Mouse (Mus musculus) splenic B cell, adult 2 months (primary cell): ENCODE data around the gene Cpa2.

ENCODE experiments used
- DNase-seq: peaks from one replicate; pipeline ENCODE4 v3.0.0-alpha.2; 2011; ENCODE audit warnings: low read depth, low spot score
- H3K27me3 ChIP-seq: 2 replicates; pipeline ENCODE4 v1.6.1; 2012; ENCODE audit warnings: mild to moderate bottlenecking, low read length, moderate library complexity, mixed read lengths; ENCODE audit not compliant: control insufficient read depth, poor library complexity, insufficient read depth, severe bottlenecking
- H3K36me3 ChIP-seq: 2 replicates; pipeline ENCODE4 v1.6.1; 2012; ENCODE audit warnings: mild to moderate bottlenecking, low read length, moderate library complexity, mixed read lengths; ENCODE audit not compliant: control insufficient read depth, poor library complexity, insufficient read depth, severe bottlenecking

Cpa2 gene

GRCm38 (mm10) chr6:30554621-30555170, 13.3 kb downstream of the Cpa2 start:
- Histone ChIP-seq H3K36me3 (no peaks in the 10 kb centered on the region), H3K27me3 (no peaks in the 10 kb centered on the region)
- DNase-seq = no peak

GRCm38 (mm10) chr6:30556080-30556479, 14.7 kb downstream of the Cpa2 start:
- no peak for DNase-seq
- Histone ChIP-seq H3K36me3 (no peaks in the 10 kb centered on the region), H3K27me3 (no peaks in the 10 kb centered on the region)

DNA sequence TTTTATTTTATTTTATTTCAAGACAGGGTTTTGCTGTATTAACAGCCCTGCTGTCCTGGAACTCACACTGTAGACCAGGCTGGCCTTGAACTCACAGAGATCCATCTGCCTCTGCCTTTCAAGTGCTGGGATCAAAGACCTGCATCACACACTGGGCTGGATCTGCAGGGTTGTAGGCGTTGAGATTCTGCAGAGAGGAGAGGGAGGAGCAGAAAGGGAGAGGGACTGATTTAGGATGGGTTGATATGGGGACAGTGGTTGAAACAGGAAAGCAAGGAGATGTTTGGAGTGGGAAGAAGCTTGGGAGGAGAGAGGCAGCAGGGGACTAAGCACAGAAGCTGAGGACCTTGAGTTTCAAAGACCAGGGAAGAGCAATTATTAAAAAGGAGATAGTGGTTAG, 18.3 kb downstream of the Cpa2 start:
- no peaks in the 10 kb centered on the region for H3K27me3 ChIP-seq
- no peaks in the 10 kb centered on the region for H3K36me3 ChIP-seq
- no peak for DNase-seq

DNA sequence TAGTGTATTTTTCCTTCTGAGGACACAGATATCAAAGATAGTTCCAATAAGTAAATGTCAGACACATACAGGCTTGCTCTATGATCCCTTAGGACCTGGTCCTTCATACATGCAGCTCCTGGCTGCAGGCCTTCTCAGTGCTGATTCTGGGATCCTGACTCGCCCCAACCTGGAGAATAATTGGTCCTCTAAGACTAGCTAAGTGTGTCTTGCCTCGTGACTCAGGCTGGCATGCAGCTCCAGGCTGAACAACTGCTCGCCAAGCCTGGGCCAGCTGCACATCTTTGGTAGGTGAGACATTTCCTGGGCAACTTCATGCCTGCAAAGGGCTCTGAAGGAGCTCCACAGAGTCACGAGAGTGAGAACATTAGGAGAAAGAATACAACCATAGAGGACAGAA, 20.8 kb downstream of the Cpa2 start:
- DNase-seq = no peak
- Histone ChIP-seq H3K27me3 (no peaks in the 10 kb centered on the region), H3K36me3 (no peaks in the 10 kb centered on the region)

GRCm38 (mm10) chr6:30563575-30563974, 22.2 kb downstream of the Cpa2 start:
- no peak for DNase-seq
- no peaks in the 10 kb centered on the region for H3K27me3 ChIP-seq
- no peaks in the 10 kb centered on the region for H3K36me3 ChIP-seq

DNA sequence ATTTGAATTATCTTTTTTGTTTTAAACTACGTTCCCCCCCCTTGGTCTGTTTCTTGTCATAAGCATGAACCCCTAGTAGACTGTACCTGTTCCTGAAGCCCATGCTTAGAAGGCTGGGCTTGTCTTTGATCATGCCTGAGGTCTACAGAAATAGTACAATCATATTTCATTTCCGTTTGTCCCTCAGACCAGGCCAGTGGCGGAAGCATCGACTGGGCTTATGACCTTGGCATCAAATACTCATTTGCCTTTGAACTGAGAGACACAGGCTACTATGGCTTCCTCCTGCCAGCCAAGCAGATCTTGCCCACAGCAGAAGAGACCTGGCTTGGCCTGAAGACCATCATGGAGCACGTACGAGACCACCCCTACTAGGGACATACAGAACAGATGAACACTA, 22.7 kb downstream of the Cpa2 start:
- no peak for DNase-seq
- Histone ChIP-seq H3K36me3 (no peaks in the 10 kb centered on the region), H3K27me3 (no peaks in the 10 kb centered on the region)

- H3K27me3 ChIP-seq = no peaks in the 10 kb centered on the region
- DNase-seq = no peak
- no peaks in the 10 kb centered on the region for H3K36me3 ChIP-seq
Observed at GRCm38 (mm10) chr6:30568069-30568468, 26.7 kb downstream of the Cpa2 start, which contains the start of gene Cpa4. Gene Cpa4 (plus strand): TSS chr6:30568369.

DNA sequence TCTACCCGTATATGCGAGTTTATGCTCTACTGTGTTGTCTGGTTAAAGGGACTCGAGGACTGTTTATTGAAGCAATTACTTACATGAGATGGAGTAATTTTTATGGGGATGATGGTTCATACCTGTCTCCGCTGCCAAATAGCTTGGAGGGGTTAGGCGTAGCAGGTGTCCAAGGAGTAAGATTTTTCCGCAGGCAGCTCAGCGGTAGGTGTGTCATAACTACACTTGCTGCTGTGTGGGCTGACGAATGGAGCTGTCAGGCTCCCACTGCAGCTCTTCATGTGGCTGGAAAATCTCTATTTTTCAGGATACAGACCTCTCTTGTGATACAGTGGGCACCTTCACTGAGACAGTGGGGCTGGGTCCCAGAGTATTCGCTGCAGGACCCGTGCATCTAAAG, 27.9 kb downstream of the Cpa2 start:
- no peaks in the 10 kb centered on the region for H3K36me3 ChIP-seq
- DNase-seq = no peak
- no peaks in the 10 kb centered on the region for H3K27me3 ChIP-seq

DNA sequence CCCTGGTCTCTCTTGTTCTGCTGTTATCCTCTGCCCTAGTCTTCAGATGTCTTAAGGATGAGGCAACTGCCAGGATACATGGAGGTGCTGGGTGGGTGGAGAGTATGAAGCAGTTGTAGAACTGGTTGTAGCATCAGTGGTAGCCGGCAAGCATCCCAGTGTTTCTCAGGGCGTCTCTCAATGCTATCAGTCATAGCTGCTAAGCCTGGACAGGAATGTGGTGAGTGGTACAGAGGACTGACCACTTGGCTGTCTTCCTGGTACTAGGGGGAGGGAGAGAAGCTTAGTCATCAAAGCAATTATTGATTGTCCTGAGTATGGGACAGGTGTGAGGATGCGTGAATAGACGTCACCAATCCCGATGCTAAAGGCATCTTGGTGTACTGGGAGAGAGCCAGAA, 28.6 kb downstream of the Cpa2 start:
- Histone ChIP-seq H3K36me3 (no peaks in the 10 kb centered on the region), H3K27me3 (no peaks in the 10 kb centered on the region)
- no peak for DNase-seq

- Histone ChIP-seq H3K27me3 (no peaks in the 10 kb centered on the region), H3K36me3 (no peaks in the 10 kb centered on the region)
- DNase-seq = no peak
Observed at GRCm38 (mm10) chr6:30572456-30573311, 31.3 kb downstream of the Cpa2 start.

GRCm38 (mm10) chr6:30573380-30573779, 32.0 kb downstream of the Cpa2 start:
- H3K27me3 ChIP-seq = no peaks in the 10 kb centered on the region
- H3K36me3 ChIP-seq = no peaks in the 10 kb centered on the region
- no peak for DNase-seq

DNA sequence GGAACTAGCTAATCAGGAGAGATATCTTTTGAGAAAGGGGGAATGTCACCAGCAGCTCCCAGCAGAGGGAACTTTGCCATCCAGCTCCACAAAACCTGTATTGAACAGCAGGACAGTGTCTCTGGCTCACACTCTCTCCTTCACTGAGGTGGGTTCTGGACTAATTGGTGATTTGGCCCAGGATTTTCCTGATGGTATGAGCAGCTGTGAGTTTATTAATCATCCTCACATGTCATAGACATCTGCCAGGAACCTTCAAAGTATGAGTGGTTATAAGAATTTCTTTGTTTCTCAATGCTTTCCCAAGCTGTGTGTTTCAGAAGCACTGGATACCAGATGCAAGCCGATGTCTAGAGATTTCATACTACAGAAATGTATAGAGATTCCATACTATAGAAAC, 33.6 kb downstream of the Cpa2 start:
- H3K36me3 ChIP-seq = no peaks in the 10 kb centered on the region
- H3K27me3 ChIP-seq = no peaks in the 10 kb centered on the region
- DNase-seq = no peak

DNA sequence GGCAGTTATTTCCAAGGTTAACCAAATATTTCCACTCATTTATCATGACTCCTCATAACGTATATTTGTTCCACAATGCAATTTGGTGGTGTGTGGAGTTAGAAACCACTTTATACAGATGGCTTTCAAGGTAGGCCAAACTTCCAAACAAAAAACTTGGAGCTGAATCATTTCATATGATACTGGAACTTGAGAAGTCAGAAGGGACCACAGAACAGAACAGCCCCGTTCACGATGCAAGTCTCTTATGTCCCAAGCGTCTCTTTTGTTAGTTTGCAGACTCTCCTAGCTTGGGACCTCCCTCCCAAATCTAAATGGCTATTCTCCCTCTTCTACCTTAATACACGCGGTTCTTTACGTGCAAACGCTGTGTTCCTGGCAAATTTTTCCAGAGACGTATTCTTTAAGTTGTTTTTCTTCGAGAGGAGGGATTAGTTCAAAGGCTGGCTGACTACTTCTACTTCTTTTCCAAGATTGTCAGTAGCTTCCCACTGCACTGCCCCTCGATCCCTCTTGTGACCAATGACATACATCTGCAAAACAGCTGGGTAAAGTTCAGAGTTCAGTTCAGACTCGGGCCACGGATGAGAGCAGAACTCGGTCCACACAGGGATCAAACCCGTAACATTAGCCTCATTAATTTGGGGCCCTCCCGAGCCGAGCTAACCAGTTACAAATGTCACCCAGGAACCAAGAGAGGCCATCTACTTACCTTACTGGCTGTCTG, 35.3 kb downstream of the Cpa2 start:
- no peaks in the 10 kb centered on the region for H3K36me3 ChIP-seq
- H3K27me3 ChIP-seq = no peaks in the 10 kb centered on the region
- DNase-seq = no peak

GRCm38 (mm10) chr6:30579961-30580840, 38.8 kb downstream of the Cpa2 start:
- no peaks in the 10 kb centered on the region for H3K36me3 ChIP-seq
- no peaks in the 10 kb centered on the region for H3K27me3 ChIP-seq
- DNase-seq = no peak
